Comparison of ENCODE assay signal across 8 mouse cellular contexts in genomic region chr9:22086012-22086411, GRCm38 (mm10). TPM values are rescaled to one million over a fixed set of nuclear protein-coding genes. Genes with fewer than 3 reads are reported as not detected.
A peak's percentile ranks its signal among the peaks of the same experiment; 100 is the strongest.
DNase-seq lines count a peak whose midpoint lies in the region; ATAC-seq and TF ChIP-seq lines count a peak whose summit lies in the region.

No protein-coding gene starts in this region.

- peak overlapping the region; percentile 90 for H3K4me2 ChIP-seq in liver, embryonic 12.5 days

- no peaks in the 10 kb centered on the region for H3K36me3 ChIP-seq in spleen, adult 2 months (ENCODE audit: control insufficient read depth, insufficient read depth, low read length)
- peaks cover 12% of the 10 kb centered on the region for H3K36me3 ChIP-seq in liver, embryonic 12.5 days

- no peak for ATAC-seq in liver, embryonic 12.5 days

- TF ChIP-seq CTCF in gastrocnemius, adult 2 months (IDR thresholded peaks at IDR 0.05) = no peak
- no peak for TF ChIP-seq CTCF in spleen, adult 2 months (IDR thresholded peaks at IDR 0.05; ENCODE audit: extremely low read depth, insufficient read depth, insufficient read length, insufficient replicate concordance)

- intact Hi-C loops in gastrocnemius, adult 2 months (cut with DNase I) = no loop called here

- no peak for DNase-seq in gastrocnemius, adult 2 months
- DNase-seq in gastrocnemius, adult 8-10 months (ENCODE audit: low spot score in 2 of 2) = no peak
- DNase-seq in spleen, adult 2 months (ENCODE audit: low read depth in 1 of 2, low spot score in 2 of 2) = no peak
- no peak for DNase-seq in spleen, adult 18-20 months
- DNase-seq in thymus, postnatal 36 days = no peak
- DNase-seq in ovary, adult 18-20 months (ENCODE audit: low spot score) = no peak
- no peak for DNase-seq in layer of hippocampus, postnatal 14 days (ENCODE audit: low spot score in 2 of 2)

- peak overlapping the region; percentile 83 for H3K9ac ChIP-seq in liver, embryonic 12.5 days

- peak overlapping the region; percentile 92 for H3K27ac ChIP-seq in gastrocnemius, adult 2 months
- H3K27ac ChIP-seq in spleen, adult 2 months (ENCODE audit: insufficient read depth, low read length) = no peak overlapping the region
- H3K27ac ChIP-seq in liver, embryonic 12.5 days = peak overlapping the region; percentile 75; the same call in 1 of the 2 replicates

- no peaks in the 10 kb centered on the region for H3K9me3 ChIP-seq in liver, embryonic 12.5 days (replicated peaks)

- no peaks in the 10 kb centered on the region for H3K27me3 ChIP-seq in spleen, adult 2 months (ENCODE audit: control insufficient read depth, insufficient read depth, low read length)
- no peaks in the 10 kb centered on the region for H3K27me3 ChIP-seq in liver, embryonic 12.5 days (replicated peaks)

- no peak for TF ChIP-seq POLR2A in spleen, adult 2 months (IDR thresholded peaks at IDR 0.05; ENCODE audit: low read depth, low read length)

- H3K4me3 ChIP-seq in gastrocnemius, adult 2 months = peak overlapping the region; percentile 96
- H3K4me3 ChIP-seq in spleen, adult 2 months (ENCODE audit: extremely low read depth, insufficient read depth, insufficient read length) = peak overlapping the region; percentile 90; the same call in 1 of the 2 replicates
- H3K4me3 ChIP-seq in liver, embryonic 12.5 days = peak overlapping the region; percentile 84

- WGBS in spleen, adult 2 months = 95% methylated on average over 6 of the region's 6 CpGs
- 84% methylated on average over 6 of the region's 6 CpGs for WGBS in liver, embryonic 12.5 days (ENCODE audit: insufficient replicate concordance)

- H3K4me1 ChIP-seq in spleen, adult 2 months (ENCODE audit: control insufficient read depth, insufficient read depth, insufficient read length) = peaks cover 4% of the 10 kb centered on the region; the same call in 1 of the 2 replicates
- H3K4me1 ChIP-seq in liver, embryonic 12.5 days = peaks cover 25% of the 10 kb centered on the region

RNA-seq across cellular contexts. Expression of gene Ecsit, which starts 0.8 kb away (rescaled TPM):
- total RNA-seq in gastrocnemius, adult 2 months (2021) = 10 to 100 TPM; 84.5 to 96.6 TPM
- 100 to 1,000 TPM in 1 of 4 experiments, 10 to 100 TPM in 3; 79.8 to 101 (median 93.0) TPM for total RNA-seq in gastrocnemius, adult 8-10 months (2022)
- polyA plus RNA-seq in spleen, adult 2 months (2012; rRNA removed) = 21.8 and 30.1 TPM in 2 replicates
- polyA plus RNA-seq in liver, embryonic 12.5 days (2016; fragmentation: Nextera tagmentation; extraction: Ambion mirVana) = 36.9 and 40.6 TPM in 2 replicates
- 10 to 100 TPM; 42.4 to 45.7 TPM for total RNA-seq in layer of hippocampus, postnatal 14 days (2021)

RNA-seq across cellular contexts. Expression of gene Cnn1, which starts 13.0 kb away (rescaled TPM):
- total RNA-seq in gastrocnemius, adult 2 months (2021) = 1 to 10 TPM; 3.0 to 3.5 TPM
- 1 to 10 TPM; 1.7 to 4.9 (median 2.1) TPM for total RNA-seq in gastrocnemius, adult 8-10 months (2022)
- 7.2 and 8.0 TPM in 2 replicates for polyA plus RNA-seq in spleen, adult 2 months (2012; rRNA removed)
- polyA plus RNA-seq in liver, embryonic 12.5 days (2016; fragmentation: Nextera tagmentation; extraction: Ambion mirVana) = 0.80 and 0.81 TPM in 2 replicates
- total RNA-seq in layer of hippocampus, postnatal 14 days (2021) = 1 to 10 TPM in 1 of 2 experiments, under 1 TPM in 1; 0.45 to 1.4 TPM

RNA-seq across cellular contexts. Expression of gene Zfp653, which starts 14.8 kb away (rescaled TPM):
- total RNA-seq in gastrocnemius, adult 2 months (2021) = 1 to 10 TPM; 4.3 to 4.4 TPM
- total RNA-seq in gastrocnemius, adult 8-10 months (2022) = 1 to 10 TPM; 3.2 to 5.8 (median 4.1) TPM
- 21.6 and 28.1 TPM in 2 replicates for polyA plus RNA-seq in spleen, adult 2 months (2012; rRNA removed)
- polyA plus RNA-seq in liver, embryonic 12.5 days (2016; fragmentation: Nextera tagmentation; extraction: Ambion mirVana) = 5.7 and 6.6 TPM in 2 replicates
- 10 to 100 TPM; 19.4 to 22.7 TPM for total RNA-seq in layer of hippocampus, postnatal 14 days (2021)

RNA-seq across cellular contexts. Expression of gene Gm49318, which starts 15.0 kb away (rescaled TPM):
- not detected for total RNA-seq in gastrocnemius, adult 2 months (2021)
- not detected for total RNA-seq in gastrocnemius, adult 8-10 months (2022)
- not detected in 2 replicates for polyA plus RNA-seq in spleen, adult 2 months (2012; rRNA removed)
- not detected in 2 replicates for polyA plus RNA-seq in liver, embryonic 12.5 days (2016; fragmentation: Nextera tagmentation; extraction: Ambion mirVana)
- 1 to 10 TPM; 1.5 to 2.8 TPM for total RNA-seq in layer of hippocampus, postnatal 14 days (2021)

RNA-seq across cellular contexts. Expression of gene Elof1, which starts 31.0 kb away (rescaled TPM):
- total RNA-seq in gastrocnemius, adult 2 months (2021) = 10 to 100 TPM; 35.0 to 39.5 TPM
- total RNA-seq in gastrocnemius, adult 8-10 months (2022) = 10 to 100 TPM; 37.2 to 44.8 (median 43.2) TPM
- polyA plus RNA-seq in spleen, adult 2 months (2012; rRNA removed) = 70.2 and 89.3 TPM in 2 replicates
- polyA plus RNA-seq in liver, embryonic 12.5 days (2016; fragmentation: Nextera tagmentation; extraction: Ambion mirVana) = 103 and 113 TPM in 2 replicates
- 10 to 100 TPM; 57.0 to 58.0 TPM for total RNA-seq in layer of hippocampus, postnatal 14 days (2021)
